22 mouse cellular contexts compared by ENCODE assay signal in the genomic region with DNA sequence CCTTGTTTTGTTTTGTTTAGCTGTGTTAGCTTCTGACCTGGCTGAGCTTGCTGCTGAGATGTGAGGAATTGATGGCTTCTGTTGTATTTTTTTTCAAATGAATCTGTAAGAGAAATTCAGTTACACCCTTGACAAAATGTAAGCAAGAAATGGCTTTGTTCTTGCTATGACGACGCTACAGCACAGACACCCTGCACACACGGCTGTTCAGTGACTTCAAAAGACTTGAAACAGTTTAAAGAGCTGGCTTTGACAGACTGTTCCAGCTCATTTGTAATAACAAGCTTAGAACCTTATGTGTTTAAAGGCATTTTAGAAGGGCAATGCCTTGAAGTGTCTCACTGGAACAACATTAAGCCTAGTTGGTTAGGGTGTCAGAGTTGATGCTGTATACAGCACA. TPM values are rescaled to one million over a fixed set of nuclear protein-coding genes. Genes with fewer than 3 reads are reported as not detected.
DNase-seq lines count a peak whose midpoint lies in the region; TF ChIP-seq lines count a peak whose summit lies in the region.
"Had no signal": no experiment of that assay in that cellular context is flagged by ENCODE, and none has a peak within 500 bp of the region (broad histone marks: within the 10 kb centered on the region; RNA-seq: fewer than 3 reads in every experiment).

No protein-coding gene starts in this region.

- H3K4me3 ChIP-seq in layer of hippocampus, adult 2 months = no peak overlapping the region
- H3K4me3 ChIP-seq: embryonic facial prominence, embryonic 12.5 days; heart, embryonic 10.5 days; hindbrain, embryonic 12.5 days; limb, embryonic 13.5 days; liver, embryonic 15.5 days; myocyte had no signal

- peak overlapping the region; percentile 52; the same call in 1 of the 2 replicates for H3K27ac ChIP-seq in layer of hippocampus, adult 2 months
- H3K27ac ChIP-seq: embryonic facial prominence, embryonic 12.5 days; heart, embryonic 10.5 days; hindbrain, embryonic 12.5 days; kidney, postnatal 0 days; limb, embryonic 13.5 days; liver, embryonic 15.5 days had no signal

- no peak for DNase-seq in layer of hippocampus, adult 2 months (ENCODE audit: low spot score in 2 of 2)
- DNase-seq in layer of hippocampus, adult 8-10 months (ENCODE audit: low spot score in 2 of 2) = no peak
- DNase-seq in thymus, postnatal 0 days (ENCODE audit: low spot score) = peak; percentile 78
- no peak for DNase-seq in thymus, postnatal 25 days
- DNase-seq in induced T-regulatory cell, adult 2 months (ENCODE audit: low read depth) = peak; percentile 54
- no peak for DNase-seq in embryo, embryonic 10 days (ENCODE audit: low spot score)
- DNase-seq in heart, adult 9 months (ENCODE audit: low spot score in 2 of 2) = no peak
- DNase-seq: adrenal gland, adult 2 months; B cell, adult 2 months; cerebellum, adult 18-20 months; gastrocnemius, postnatal 14 days; heart, postnatal 10 days; retina, postnatal 1 day; right cerebral cortex, postnatal 4 days had no signal

- TF ChIP-seq CTCF in layer of hippocampus, adult 2 months (conservative IDR thresholded peaks at IDR 0.05) = no peak

RNA-seq across cellular contexts. Expression of gene Znrf1, which starts 46.5 kb away (rescaled TPM):
- total RNA-seq in layer of hippocampus, adult 2 months (2021) = 100 to 1,000 TPM; 105 to 107 TPM
- 100 to 1,000 TPM in 1 of 4 experiments, 10 to 100 TPM in 3; 89.8 to 117 (median 93.0) TPM for total RNA-seq in layer of hippocampus, adult 8-10 months (2022)
- 173 and 227 TPM in 2 replicates for polyA plus RNA-seq in thymus, postnatal 0 days (2015; fragmentation: Nextera tagmentation; extraction: Ambion mirVana)

RNA-seq across cellular contexts. Expression of gene Ldhd, which starts 47.8 kb away (rescaled TPM):
- 1 to 10 TPM; 6.8 to 7.8 TPM for total RNA-seq in layer of hippocampus, adult 2 months (2021)
- total RNA-seq in layer of hippocampus, adult 8-10 months (2022) = 1 to 10 TPM; 7.5 to 9.6 (median 9.0) TPM
- 3.8 and 3.9 TPM in 2 replicates for polyA plus RNA-seq in thymus, postnatal 0 days (2015; fragmentation: Nextera tagmentation; extraction: Ambion mirVana)
- polyA plus RNA-seq: G1E had no signal

Comparison
In these comparisons a context has a peak if more than half of its experiments do, and no peak if none do; other contexts are left out.
1. DNase-seq: peak in thymus, postnatal 0 days (single experiment) and induced T-regulatory cell, adult 2 months (single experiment); none in layer of hippocampus, adult 2 months (0 of 2), layer of hippocampus, adult 8-10 months (0 of 2), thymus, postnatal 25 days (single experiment), embryo, embryonic 10 days (single experiment) and heart, adult 9 months (0 of 2).